Mouse (Mus musculus) C2C12 (cell line): ENCODE data around the gene Prcd.

Experiments
- CEBPB ChIP-seq: IDR thresholded peaks from one replicate; pipeline ENCODE4 v1.6.1; 2011; ENCODE audit warnings: low read depth, mild to moderate bottlenecking, control low read depth, moderate library complexity
- CTCF ChIP-seq: IDR thresholded peaks from one replicate; pipeline ENCODE4 v1.5.1; 2011; ENCODE audit not compliant: control insufficient read depth, insufficient read depth, insufficient read length

DNA sequence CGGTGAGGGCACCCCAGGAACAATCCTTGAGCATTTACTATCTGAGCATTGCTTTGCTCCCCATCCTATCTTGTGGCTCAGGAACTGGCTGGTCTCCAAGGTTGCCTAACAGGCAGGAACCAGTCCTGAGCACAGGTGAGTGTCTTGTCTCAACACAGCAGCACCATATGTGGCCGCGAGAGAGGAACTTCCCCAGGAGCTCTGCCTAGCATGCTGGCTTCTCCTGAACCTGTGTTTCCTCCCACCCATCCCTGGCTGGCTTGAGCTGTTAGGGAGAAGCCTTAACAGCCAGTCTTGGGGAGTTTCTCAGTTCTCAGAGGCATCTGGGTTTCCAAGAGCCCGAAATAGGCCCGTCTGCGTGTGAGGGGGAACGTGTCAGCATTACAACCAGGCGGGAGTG is 2.0 kb upstream of the Prcd start:
- TF ChIP-seq CTCF (no peak), CEBPB (no peak)
